Mouse (Mus musculus): ENCODE data around the gene Raly. TPM values are rescaled to one million over a fixed set of nuclear protein-coding genes. Genes with fewer than 3 reads are reported as not detected.

The Raly gene
- total and polyA plus RNA-seq, 3 experiments: 83.4 to 92.7 (median 89.8) TPM

GRCm38 (mm10) chr2:154751924-154752323, 39.0 kb upstream of the Raly start:
- TF ChIP-seq CTCF (IDR thresholded peaks at IDR 0.05): no peak
- no peak for TF ChIP-seq EP300 (IDR thresholded peaks at IDR 0.05; ENCODE audit: insufficient read depth, low read depth, low read length)
- Histone ChIP-seq H3K79me2 (replicated peaks; ENCODE audit: control insufficient read depth, insufficient read depth, low read length) (no peaks in the 10 kb centered on the region), H3K4me3 (no peak overlapping the region), H3K4me1 (ENCODE audit: control insufficient read depth, insufficient read depth, low read length) (no peaks in the 10 kb centered on the region), H3K27me3 (ENCODE audit: control insufficient read depth, insufficient read depth, low read length) (no peaks in the 10 kb centered on the region), H3K27ac (no peak overlapping the region), H3K9ac (ENCODE audit: low read depth, low read length) (no peak overlapping the region), H3K36me3 (ENCODE audit: control insufficient read depth, insufficient read depth, low read length) (no peaks in the 10 kb centered on the region)
- DNase-seq: peak in 1 of 2 experiments; percentile 10
- WGBS: 59% methylated on average over 8 of the region's 8 CpGs
- intact Hi-C loops (cut with DNase I): no loop called here

- H3K27ac ChIP-seq: no peak overlapping the region
- H3K27me3 ChIP-seq (ENCODE audit: control insufficient read depth, insufficient read depth, low read length): no peaks in the 10 kb centered on the region
- H3K79me2 ChIP-seq (replicated peaks; ENCODE audit: control insufficient read depth, insufficient read depth, low read length): no peaks in the 10 kb centered on the region
- H3K4me1 ChIP-seq (ENCODE audit: control insufficient read depth, insufficient read depth, low read length): no peaks in the 10 kb centered on the region
- WGBS: 91% methylated on average over 2 of the region's 2 CpGs
- no peaks in the 10 kb centered on the region for H3K36me3 ChIP-seq (ENCODE audit: control insufficient read depth, insufficient read depth, low read length)
- H3K4me3 ChIP-seq: no peak overlapping the region
- no peak overlapping the region for H3K9ac ChIP-seq (ENCODE audit: low read depth, low read length)
- intact Hi-C loops (cut with DNase I): no loop called here
- TF ChIP-seq EP300 (IDR thresholded peaks at IDR 0.05; ENCODE audit: insufficient read depth, low read depth, low read length) (no peak), CTCF (IDR thresholded peaks at IDR 0.05) (no peak), POLR2A (IDR thresholded peaks at IDR 0.05; ENCODE audit: insufficient read depth, low read depth, low read length) (no peak)
- no peak for DNase-seq
These were observed 36.8 kb upstream of the Raly start for GRCm38 (mm10) chr2:154754068-154754560.

- Histone ChIP-seq H3K4me1 (ENCODE audit: control insufficient read depth, insufficient read depth, low read length) (no peaks in the 10 kb centered on the region), H3K36me3 (ENCODE audit: control insufficient read depth, insufficient read depth, low read length) (no peaks in the 10 kb centered on the region), H3K4me3 (no peak overlapping the region), H3K27ac (no peak overlapping the region), H3K27me3 (ENCODE audit: control insufficient read depth, insufficient read depth, low read length) (no peaks in the 10 kb centered on the region), H3K9ac (ENCODE audit: low read depth, low read length) (no peak overlapping the region), H3K79me2 (replicated peaks; ENCODE audit: control insufficient read depth, insufficient read depth, low read length) (no peaks in the 10 kb centered on the region)
- intact Hi-C loops (cut with DNase I): no loop called here
- peak; percentile 35 for TF ChIP-seq CTCF (IDR thresholded peaks at IDR 0.05)
- no peak for TF ChIP-seq POLR2A (IDR thresholded peaks at IDR 0.05; ENCODE audit: insufficient read depth, low read depth, low read length)
- TF ChIP-seq EP300 (IDR thresholded peaks at IDR 0.05; ENCODE audit: insufficient read depth, low read depth, low read length): no peak
- DNase-seq: no peak
- 66% methylated on average over 6 of the region's 6 CpGs for WGBS
These were observed 35.1 kb upstream of the Raly start for GRCm38 (mm10) chr2:154755791-154756190.

- Histone ChIP-seq H3K4me1 (ENCODE audit: control insufficient read depth, insufficient read depth, low read length) (no peaks in the 10 kb centered on the region), H3K79me2 (replicated peaks; ENCODE audit: control insufficient read depth, insufficient read depth, low read length) (no peaks in the 10 kb centered on the region), H3K36me3 (ENCODE audit: control insufficient read depth, insufficient read depth, low read length) (no peaks in the 10 kb centered on the region), H3K27ac (no peak overlapping the region), H3K9ac (ENCODE audit: low read depth, low read length) (no peak overlapping the region), H3K27me3 (ENCODE audit: control insufficient read depth, insufficient read depth, low read length) (no peaks in the 10 kb centered on the region), H3K4me3 (no peak overlapping the region)
- DNase-seq: no peak
- 87% methylated on average over 5 of the region's 5 CpGs for whole genome bisulfite sequencing
- TF ChIP-seq CTCF (IDR thresholded peaks at IDR 0.05) (no peak), POLR2A (IDR thresholded peaks at IDR 0.05; ENCODE audit: insufficient read depth, low read depth, low read length) (no peak), EP300 (IDR thresholded peaks at IDR 0.05; ENCODE audit: insufficient read depth, low read depth, low read length) (no peak)
- intact Hi-C loops (cut with DNase I): no loop called here
These were observed 33.2 kb upstream of the Raly start for GRCm38 (mm10) chr2:154757691-154758090.

GRCm38 (mm10) chr2:154758454-154758853, 32.4 kb upstream of the Raly start:
- DNase-seq: no peak
- Histone ChIP-seq H3K9ac (ENCODE audit: low read depth, low read length) (no peak overlapping the region), H3K79me2 (replicated peaks; ENCODE audit: control insufficient read depth, insufficient read depth, low read length) (no peaks in the 10 kb centered on the region), H3K4me3 (no peak overlapping the region), H3K27me3 (ENCODE audit: control insufficient read depth, insufficient read depth, low read length) (no peaks in the 10 kb centered on the region), H3K36me3 (ENCODE audit: control insufficient read depth, insufficient read depth, low read length) (no peaks in the 10 kb centered on the region), H3K4me1 (ENCODE audit: control insufficient read depth, insufficient read depth, low read length) (no peaks in the 10 kb centered on the region), H3K27ac (no peak overlapping the region)
- 78% methylated on average over 1 of the region's 1 CpGs for WGBS
- intact Hi-C loops (cut with DNase I): no loop called here
- TF ChIP-seq POLR2A (IDR thresholded peaks at IDR 0.05; ENCODE audit: insufficient read depth, low read depth, low read length) (no peak), CTCF (IDR thresholded peaks at IDR 0.05) (no peak), EP300 (IDR thresholded peaks at IDR 0.05; ENCODE audit: insufficient read depth, low read depth, low read length) (no peak)

GRCm38 (mm10) chr2:154763226-154763625, 27.7 kb upstream of the Raly start:
- no peak for DNase-seq
- H3K4me1 ChIP-seq (ENCODE audit: control insufficient read depth, insufficient read depth, low read length): no peaks in the 10 kb centered on the region
- H3K4me3 ChIP-seq: no peak overlapping the region
- no peak for TF ChIP-seq CTCF (IDR thresholded peaks at IDR 0.05)
- no peak for TF ChIP-seq EP300 (IDR thresholded peaks at IDR 0.05; ENCODE audit: insufficient read depth, low read depth, low read length)
- no peak for TF ChIP-seq POLR2A (IDR thresholded peaks at IDR 0.05; ENCODE audit: insufficient read depth, low read depth, low read length)
- intact Hi-C loops (cut with DNase I): no loop called here
- 81% methylated on average over 3 of the region's 3 CpGs for WGBS
- H3K9ac ChIP-seq (ENCODE audit: low read depth, low read length): no peak overlapping the region
- no peak overlapping the region for H3K27ac ChIP-seq
- no peaks in the 10 kb centered on the region for H3K27me3 ChIP-seq (ENCODE audit: control insufficient read depth, insufficient read depth, low read length)
- H3K79me2 ChIP-seq (replicated peaks; ENCODE audit: control insufficient read depth, insufficient read depth, low read length): no peaks in the 10 kb centered on the region
- H3K36me3 ChIP-seq (ENCODE audit: control insufficient read depth, insufficient read depth, low read length): no peaks in the 10 kb centered on the region

Data from heart, adult 2 months (tissue).